Mouse (Mus musculus): Measurements from ENCODE around the gene Cdyl2. TPM values are rescaled to one million over a fixed set of nuclear protein-coding genes. Genes with fewer than 3 reads are reported as not detected.

Cdyl2 gene
- polyA plus RNA-seq, 1 experiment from 2014 or later, result 11.7 TPM

DNA sequence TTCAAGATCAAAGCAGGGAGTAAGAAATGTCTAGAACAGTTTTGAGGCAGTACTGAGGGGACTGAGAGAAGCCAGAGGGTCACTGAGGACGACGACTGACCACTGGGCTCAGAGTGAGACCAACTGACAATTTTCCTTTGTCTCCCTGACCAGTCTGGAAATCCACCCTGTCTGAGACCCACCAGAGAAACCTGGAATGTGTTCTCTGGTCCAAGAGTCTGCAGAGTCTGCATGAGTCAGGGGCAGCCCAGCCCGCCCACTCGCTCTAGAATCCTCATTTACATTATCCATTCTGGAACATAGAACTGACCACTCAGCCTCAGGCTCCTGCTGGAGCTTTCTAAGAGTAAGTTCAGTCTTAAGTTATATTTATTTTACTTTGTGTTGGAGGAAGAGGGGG lies 114.9 kb downstream of the Cdyl2 start:
- Histone ChIP-seq H3K4me1 (ENCODE audit: insufficient read depth, low read depth, low read length) (peaks cover 5% of the 10 kb centered on the region; the same call in 1 of the 2 replicates), H3K9ac (replicated peaks; ENCODE audit: low read depth) (no peak overlapping the region), H3K4me2 (replicated peaks; ENCODE audit: low read depth, low read length) (no peak overlapping the region), H3K36me3 (ENCODE audit: insufficient read depth, low read length) (no peaks in the 10 kb centered on the region), H3K9me3 (ENCODE audit: low read length) (no peaks in the 10 kb centered on the region), H3K4me3 (ENCODE audit: low read depth, low read length) (no peak overlapping the region), H3K27ac (ENCODE audit: low read length) (no peak overlapping the region), H3K27me3 (replicated peaks; ENCODE audit: insufficient read depth, low read length) (no peaks in the 10 kb centered on the region)
- ATAC-seq, result no peak
- 69% methylated on average over 4 of the region's 4 CpGs for WGBS
- no peak for DNase-seq (ENCODE audit: low spot score)
- no peak for TF ChIP-seq CTCF (IDR thresholded peaks at IDR 0.05)
- no peak for TF ChIP-seq EP300 (IDR thresholded peaks at IDR 0.05)

DNA sequence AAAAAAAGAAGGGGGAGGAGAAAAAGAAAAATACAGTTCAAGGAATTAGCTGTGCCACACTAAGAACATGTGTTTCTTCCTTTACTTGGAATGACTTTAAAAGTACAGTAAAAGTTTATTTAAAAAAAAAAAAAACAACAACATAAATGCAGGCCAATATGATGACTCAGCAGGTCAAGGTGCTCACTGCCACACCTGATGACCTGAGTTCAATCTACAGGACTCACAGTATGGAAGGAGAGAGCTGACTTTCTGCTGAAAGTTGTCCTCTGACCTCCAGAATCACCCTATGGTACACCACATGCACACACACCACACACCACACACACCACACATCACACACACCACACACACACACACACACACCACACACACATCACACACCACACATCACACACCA lies 116.4 kb downstream of the Cdyl2 start:
- Histone ChIP-seq H3K27ac (ENCODE audit: low read length) (no peak overlapping the region), H3K4me1 (ENCODE audit: insufficient read depth, low read depth, low read length) (no peaks in the 10 kb centered on the region), H3K27me3 (replicated peaks; ENCODE audit: insufficient read depth, low read length) (no peaks in the 10 kb centered on the region), H3K4me3 (ENCODE audit: low read depth, low read length) (no peak overlapping the region), H3K9me3 (ENCODE audit: low read length) (no peaks in the 10 kb centered on the region), H3K9ac (replicated peaks; ENCODE audit: low read depth) (no peak overlapping the region), H3K4me2 (replicated peaks; ENCODE audit: low read depth, low read length) (no peak overlapping the region), H3K36me3 (ENCODE audit: insufficient read depth, low read length) (no peaks in the 10 kb centered on the region)
- TF ChIP-seq CTCF (IDR thresholded peaks at IDR 0.05), result no peak
- TF ChIP-seq EP300 (IDR thresholded peaks at IDR 0.05), result no peak
- ATAC-seq (no peak), DNase-seq (ENCODE audit: low spot score) (no peak)

DNA sequence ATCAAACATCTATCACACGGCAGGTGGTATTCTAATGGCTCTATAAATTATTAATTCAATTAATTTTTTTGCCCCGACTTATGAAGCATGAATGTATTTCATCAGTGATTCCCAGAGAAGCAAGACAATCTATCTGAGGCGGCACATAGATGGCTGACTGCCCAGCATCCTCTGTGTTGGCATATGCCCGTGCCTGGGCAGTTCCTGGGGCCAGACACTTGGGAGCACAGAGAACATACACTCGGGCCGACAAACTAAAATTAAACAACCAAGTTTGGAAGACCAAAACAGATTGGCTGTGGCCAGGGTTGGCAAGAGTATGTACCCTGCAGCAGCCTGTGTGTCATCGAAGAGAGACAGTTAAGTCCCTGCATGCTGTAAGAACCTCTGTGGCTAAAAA lies 117.9 kb downstream of the Cdyl2 start:
- ATAC-seq, result no peak
- TF ChIP-seq EP300 (IDR thresholded peaks at IDR 0.05), result no peak
- WGBS, result 81% methylated on average over 7 of the region's 7 CpGs

DNA sequence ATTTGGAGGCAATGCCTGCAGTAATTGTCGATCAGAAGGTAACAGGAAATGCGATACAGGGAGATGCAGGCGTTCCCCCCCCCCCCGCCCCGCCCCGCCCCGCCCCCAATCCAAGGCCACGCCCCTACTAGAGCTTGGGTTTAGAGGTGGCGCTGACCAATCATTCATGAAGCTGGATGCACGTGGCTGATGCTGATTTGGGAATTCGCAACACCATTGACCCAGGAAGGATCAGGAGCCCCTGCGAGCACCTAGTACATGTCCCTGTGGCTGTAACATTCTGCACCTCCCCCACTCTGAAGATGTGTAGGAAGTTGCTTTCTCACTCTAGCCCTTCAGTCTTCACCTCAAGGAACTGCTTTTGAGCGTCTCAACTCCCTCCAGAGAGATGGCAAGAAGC lies 126.6 kb downstream of the Cdyl2 start:
- H3K36me3 ChIP-seq (ENCODE audit: insufficient read depth, low read length), result no peaks in the 10 kb centered on the region
- H3K4me1 ChIP-seq (ENCODE audit: insufficient read depth, low read depth, low read length), result no peaks in the 10 kb centered on the region
- DNase-seq (ENCODE audit: low spot score) (no peak), ATAC-seq (no peak)
- no peaks in the 10 kb centered on the region for H3K27me3 ChIP-seq (replicated peaks; ENCODE audit: insufficient read depth, low read length)
- WGBS, result 52% methylated on average over 11 of the region's 13 CpGs
- H3K9ac ChIP-seq (replicated peaks; ENCODE audit: low read depth), result no peak overlapping the region
- no peak overlapping the region for H3K4me2 ChIP-seq (replicated peaks; ENCODE audit: low read depth, low read length)
- no peak overlapping the region for H3K27ac ChIP-seq (ENCODE audit: low read length)
- no peaks in the 10 kb centered on the region; the same call in 1 of the 2 replicates for H3K9me3 ChIP-seq (ENCODE audit: low read length)
- TF ChIP-seq EP300 (IDR thresholded peaks at IDR 0.05), result no peak
- TF ChIP-seq CTCF (IDR thresholded peaks at IDR 0.05), result no peak
- H3K4me3 ChIP-seq (ENCODE audit: low read depth, low read length), result no peak overlapping the region

More for the DNA sequence above, 117.9 kb downstream of the Cdyl2 start:
- H3K27ac ChIP-seq (ENCODE audit: low read length), result no peak overlapping the region
- no peaks in the 10 kb centered on the region for H3K36me3 ChIP-seq (ENCODE audit: insufficient read depth, low read length)
- DNase-seq (ENCODE audit: low spot score), result no peak
- H3K9ac ChIP-seq (replicated peaks; ENCODE audit: low read depth), result no peak overlapping the region
- no peak overlapping the region for H3K4me2 ChIP-seq (replicated peaks; ENCODE audit: low read depth, low read length)
- no peak overlapping the region for H3K4me3 ChIP-seq (ENCODE audit: low read depth, low read length)
- no peaks in the 10 kb centered on the region for H3K27me3 ChIP-seq (replicated peaks; ENCODE audit: insufficient read depth, low read length)
- no peaks in the 10 kb centered on the region for H3K4me1 ChIP-seq (ENCODE audit: insufficient read depth, low read depth, low read length)
- H3K9me3 ChIP-seq (ENCODE audit: low read length), result no peaks in the 10 kb centered on the region

DNA sequence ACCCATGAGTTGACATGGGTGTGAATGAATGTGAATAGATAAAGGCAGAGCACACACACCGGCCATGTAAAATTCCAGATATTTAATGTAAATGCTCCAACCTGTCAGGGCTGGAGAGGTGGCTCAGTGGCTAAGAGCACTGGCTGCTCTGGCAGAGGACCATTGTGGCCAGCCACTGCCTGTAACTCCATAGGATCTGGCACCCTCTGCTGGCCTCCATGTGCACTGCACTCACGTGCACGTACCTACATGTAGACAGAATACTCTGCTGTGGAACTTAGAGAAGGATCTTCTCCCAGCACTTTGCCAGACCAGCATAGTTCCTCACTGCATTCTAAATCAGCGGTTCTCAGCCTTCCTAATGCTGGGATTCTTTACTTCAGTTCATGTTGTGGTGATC lies 130.0 kb downstream of the Cdyl2 start:
- H3K4me2 ChIP-seq (replicated peaks; ENCODE audit: low read depth, low read length), result no peak overlapping the region
- H3K9ac ChIP-seq (replicated peaks; ENCODE audit: low read depth), result no peak overlapping the region
- no peak overlapping the region for H3K4me3 ChIP-seq (ENCODE audit: low read depth, low read length)
- no peaks in the 10 kb centered on the region for H3K27me3 ChIP-seq (replicated peaks; ENCODE audit: insufficient read depth, low read length)
- H3K4me1 ChIP-seq (ENCODE audit: insufficient read depth, low read depth, low read length), result no peaks in the 10 kb centered on the region
- DNase-seq (ENCODE audit: low spot score), result no peak
- no peaks in the 10 kb centered on the region; the same call in 1 of the 2 replicates for H3K9me3 ChIP-seq (ENCODE audit: low read length)
- no peak for TF ChIP-seq EP300 (IDR thresholded peaks at IDR 0.05)
- peak; percentile 41 for TF ChIP-seq CTCF (IDR thresholded peaks at IDR 0.05)
- WGBS, result 93% methylated on average over 4 of the region's 4 CpGs
- no peak overlapping the region for H3K27ac ChIP-seq (ENCODE audit: low read length)
- no peaks in the 10 kb centered on the region for H3K36me3 ChIP-seq (ENCODE audit: insufficient read depth, low read length)
- ATAC-seq, result no peak

DNA sequence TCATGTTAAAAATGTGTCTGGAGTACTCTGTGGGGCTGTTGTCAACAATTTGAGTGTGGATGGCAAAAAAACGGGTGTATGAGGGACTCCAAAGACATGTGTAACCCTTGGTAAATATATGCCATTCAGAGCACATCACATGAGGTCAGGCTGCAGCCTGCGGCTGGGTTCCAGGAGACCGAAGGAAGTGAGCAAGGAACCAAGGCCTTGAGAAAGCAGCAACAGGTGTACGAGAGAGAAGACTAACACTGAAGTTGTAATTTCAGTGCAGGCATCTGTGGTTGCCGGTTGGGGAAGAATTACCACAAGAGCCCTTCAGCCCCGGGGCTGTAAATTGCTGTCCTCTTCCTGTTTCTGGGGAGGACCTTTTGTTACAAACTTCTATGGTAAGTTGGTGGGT lies 133.1 kb downstream of the Cdyl2 start:
- ATAC-seq, result no peak
- TF ChIP-seq EP300 (IDR thresholded peaks at IDR 0.05) (no peak), CTCF (IDR thresholded peaks at IDR 0.05) (no peak)

DNA sequence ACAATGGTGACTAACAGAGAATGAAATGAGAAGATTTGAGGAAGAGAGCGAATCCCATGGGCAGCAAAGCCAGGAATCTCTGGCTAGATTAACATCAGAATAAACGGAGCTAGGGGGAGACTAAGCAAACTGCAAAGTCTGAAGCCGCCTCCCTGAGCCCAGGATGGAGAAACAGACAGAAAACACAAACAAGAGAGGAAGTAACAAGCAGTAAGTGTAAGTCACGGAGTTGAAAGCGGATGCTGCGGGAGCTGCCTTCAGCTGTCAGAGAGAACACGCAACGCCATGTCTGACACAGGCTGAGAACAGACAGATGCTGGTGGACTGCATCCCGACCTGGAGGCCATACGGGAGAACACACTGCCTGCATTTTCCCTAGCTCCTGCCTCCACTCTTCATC lies 141.6 kb downstream of the Cdyl2 start:
- Histone ChIP-seq H3K27ac (ENCODE audit: low read length) (no peak overlapping the region), H3K27me3 (replicated peaks; ENCODE audit: insufficient read depth, low read length) (no peaks in the 10 kb centered on the region), H3K36me3 (ENCODE audit: insufficient read depth, low read length) (no peaks in the 10 kb centered on the region), H3K4me3 (ENCODE audit: low read depth, low read length) (no peak overlapping the region), H3K4me2 (replicated peaks; ENCODE audit: low read depth, low read length) (no peak overlapping the region), H3K9ac (replicated peaks; ENCODE audit: low read depth) (no peak overlapping the region), H3K4me1 (ENCODE audit: insufficient read depth, low read depth, low read length) (no peaks in the 10 kb centered on the region; the same call in 1 of the 2 replicates), H3K9me3 (ENCODE audit: low read length) (no peaks in the 10 kb centered on the region)
- TF ChIP-seq EP300 (IDR thresholded peaks at IDR 0.05) (no peak), CTCF (IDR thresholded peaks at IDR 0.05) (no peak)
- DNase-seq (ENCODE audit: low spot score), result no peak
- WGBS, result 72% methylated on average over 10 of the region's 10 CpGs
- no peak for ATAC-seq

More for the DNA sequence above, 133.1 kb downstream of the Cdyl2 start:
- no peak overlapping the region for H3K4me3 ChIP-seq (ENCODE audit: low read depth, low read length)
- no peak overlapping the region for H3K4me2 ChIP-seq (replicated peaks; ENCODE audit: low read depth, low read length)
- no peaks in the 10 kb centered on the region; the same call in 1 of the 2 replicates for H3K9me3 ChIP-seq (ENCODE audit: low read length)
- no peak for DNase-seq (ENCODE audit: low spot score)
- 72% methylated on average over 6 of the region's 6 CpGs for WGBS
- no peaks in the 10 kb centered on the region for H3K27me3 ChIP-seq (replicated peaks; ENCODE audit: insufficient read depth, low read length)
- no peaks in the 10 kb centered on the region for H3K36me3 ChIP-seq (ENCODE audit: insufficient read depth, low read length)
- H3K9ac ChIP-seq (replicated peaks; ENCODE audit: low read depth), result no peak overlapping the region
- no peaks in the 10 kb centered on the region for H3K4me1 ChIP-seq (ENCODE audit: insufficient read depth, low read depth, low read length)
- no peak overlapping the region for H3K27ac ChIP-seq (ENCODE audit: low read length)

Measured in lung, postnatal 0 days (tissue).